Mouse (Mus musculus) CH12.LX (cell line): Measurements from ENCODE around the gene Itpk1. TPM values are rescaled to one million over a fixed set of nuclear protein-coding genes. Genes with fewer than 3 reads are reported as not detected.

Source experiments
- DNase-seq: peaks from one replicate; pipeline ENCODE4 v3.0.0-alpha.2; 2013; ENCODE audit errors: extremely low read depth
- H3K27ac ChIP-seq: 2 replicates; pipeline ENCODE4 v1.5.1; 2012; ENCODE audit warnings: low read depth, mild to moderate bottlenecking, control low read depth, moderate library complexity; ENCODE audit not compliant: insufficient read depth
- H3K27me3 ChIP-seq: replicated peaks from 2 replicates; pipeline ENCODE3; 2012; ENCODE audit warnings: inconsistent platforms
- H3K36me3 ChIP-seq, 2 experiments: replicated peaks in 1 of 2; 2 replicates each; pipeline versions ENCODE3 to v1.6.1; 2012; ENCODE audit warnings: inconsistent platforms in 1 of 2, low read length in 1 of 2, mild to moderate bottlenecking in 1 of 2, mixed read lengths in 1 of 2, moderate library complexity in 1 of 2; ENCODE audit not compliant: control insufficient read depth in 1 of 2, insufficient read depth in 1 of 2
- H3K4me1 ChIP-seq, 2 experiments: 2 replicates each; pipeline ENCODE4 v1.6.1; 2012; ENCODE audit warnings: inconsistent platforms in 1 of 2, moderate library complexity in 1 of 2; ENCODE audit not compliant: insufficient read depth in 2 of 2, control insufficient read depth in 1 of 2
- H3K4me2 ChIP-seq: 2 replicates; pipeline ENCODE4 v1.6.1; 2012; ENCODE audit warnings: low read depth, mild to moderate bottlenecking, control low read depth; ENCODE audit not compliant: poor library complexity, insufficient read depth, severe bottlenecking
- H3K4me3 ChIP-seq, 3 experiments: fragments of 150-350 bp in 1 of 3; sonication (generic) in 1 of 3; replicated peaks in 1 of 3; 2 replicates each; pipeline versions ENCODE3 to v1.5.1; 2011 to 2012; ENCODE audit warnings: low read depth in 2 of 3, low read length in 2 of 3, mild to moderate bottlenecking in 2 of 3, moderate library complexity in 2 of 3, control low read depth in 1 of 3, improper control_type of control experiment in 1 of 3, inconsistent platforms in 1 of 3, mixed read lengths in 1 of 3; ENCODE audit not compliant: poor library complexity in 1 of 3
- H3K79me2 ChIP-seq: replicated peaks from 2 replicates; pipeline ENCODE4 v1.6.1; 2012; ENCODE audit warnings: mild to moderate bottlenecking, moderate library complexity; ENCODE audit not compliant: control insufficient read depth, poor library complexity, insufficient read depth, severe bottlenecking; ENCODE audit errors: extremely low read depth
- H3K9ac ChIP-seq: 2 replicates; pipeline ENCODE4 v1.6.1; 2012; ENCODE audit warnings: low read depth, mild to moderate bottlenecking, control low read depth, moderate library complexity; ENCODE audit not compliant: insufficient read depth
- H3K9me3 ChIP-seq: replicated peaks from 2 replicates; pipeline ENCODE3; 2012; ENCODE audit warnings: low read length, inconsistent platforms, mixed read lengths
- BHLHE40 ChIP-seq: IDR thresholded peaks from 2 replicates; pipeline ENCODE4 v1.6.1; 2011; ENCODE audit warnings: mild to moderate bottlenecking, low read depth, low read length, improper control_type of control experiment
- CHD1 ChIP-seq: IDR thresholded peaks from 2 replicates; pipeline ENCODE4 v1.6.1; 2012; ENCODE audit warnings: low read depth, low read length, improper control_type of control experiment, inconsistent platforms
- CHD2 ChIP-seq: IDR thresholded peaks from 2 replicates; pipeline ENCODE4 v1.6.1; 2011; ENCODE audit warnings: low read length, improper control_type of control experiment
- CTCF ChIP-seq, 2 experiments: IDR thresholded peaks in 1 of 2; conservative IDR thresholded peaks in 1 of 2; 2 replicates each; pipeline ENCODE4 v1.5.1; 2011 to 2012; ENCODE audit warnings: low read depth in 2 of 2, low read length in 2 of 2, improper control_type of control experiment in 1 of 2, inconsistent platforms in 1 of 2, mild to moderate bottlenecking in 1 of 2, moderate library complexity in 1 of 2
- E2F4 ChIP-seq: IDR thresholded peaks from 2 replicates; pipeline ENCODE4 v1.6.1; 2011; ENCODE audit warnings: low read depth, low read length, improper control_type of control experiment; ENCODE audit not compliant: insufficient replicate concordance
- ETS1 ChIP-seq: conservative IDR thresholded peaks from 2 replicates; pipeline ENCODE4 v1.6.1; 2012; ENCODE audit warnings: low read depth, mild to moderate bottlenecking, inconsistent platforms, low read length, improper control_type of control experiment, moderate library complexity
- GABPA ChIP-seq: IDR thresholded peaks from 2 replicates; pipeline ENCODE4 v1.6.1; 2012; ENCODE audit warnings: low read depth, low read length, improper control_type of control experiment, inconsistent platforms; ENCODE audit not compliant: insufficient replicate concordance
- HCFC1 ChIP-seq: IDR thresholded peaks from 2 replicates; pipeline ENCODE4 v1.6.1; 2012; ENCODE audit warnings: low read depth, mild to moderate bottlenecking, inconsistent platforms, low read length, improper control_type of control experiment
- IRF4 ChIP-seq: IDR thresholded peaks from 2 replicates; pipeline ENCODE4 v1.6.1; 2014; ENCODE audit warnings: low read depth, mild to moderate bottlenecking, inconsistent platforms, low read length, improper control_type of control experiment
- JUN ChIP-seq: IDR thresholded peaks from 2 replicates; pipeline ENCODE4 v1.6.1; 2011; ENCODE audit warnings: low read depth, mild to moderate bottlenecking, low read length, improper control_type of control experiment, moderate library complexity; ENCODE audit not compliant: insufficient read depth
- JUND ChIP-seq: conservative IDR thresholded peaks from 2 replicates; pipeline ENCODE4 v1.6.1; 2011; ENCODE audit warnings: low read depth, low read length, improper control_type of control experiment
- KAT2A ChIP-seq: IDR thresholded peaks from 2 replicates; pipeline ENCODE4 v1.6.1; 2012; ENCODE audit warnings: low read length, improper control_type of control experiment, inconsistent platforms; ENCODE audit not compliant: insufficient replicate concordance
- MAX ChIP-seq: IDR thresholded peaks from 2 replicates; pipeline ENCODE4 v1.6.1; 2011; ENCODE audit warnings: low read length, improper control_type of control experiment
- MAZ ChIP-seq: IDR thresholded peaks from 2 replicates; pipeline ENCODE4 v1.6.1; 2012; ENCODE audit warnings: low read depth, mild to moderate bottlenecking, inconsistent platforms, low read length, improper control_type of control experiment, moderate library complexity
- MYC ChIP-seq: IDR thresholded peaks from 2 replicates; pipeline ENCODE4 v1.6.1; 2011; ENCODE audit warnings: low read depth, mild to moderate bottlenecking, improper control_type of control experiment, low read length
- NELFE ChIP-seq: IDR thresholded peaks from 2 replicates; pipeline ENCODE4 v1.6.1; 2011; ENCODE audit warnings: low read depth, low read length, improper control_type of control experiment
- NRF1 ChIP-seq: IDR thresholded peaks from 2 replicates; pipeline ENCODE4 v1.6.1; 2014; ENCODE audit warnings: low read depth, mild to moderate bottlenecking, inconsistent platforms, low read length, improper control_type of control experiment, moderate library complexity
- PAX5 ChIP-seq: IDR thresholded peaks from 2 replicates; pipeline ENCODE4 v1.6.1; 2012; ENCODE audit warnings: low read length, inconsistent platforms, mixed read lengths
- POLR2AphosphoS2 ChIP-seq: IDR thresholded peaks from 2 replicates; pipeline ENCODE4 v1.6.1; 2011; ENCODE audit warnings: low read depth, low read length, improper control_type of control experiment
- RCOR1 ChIP-seq: conservative IDR thresholded peaks from 2 replicates; pipeline ENCODE4 v1.6.1; 2012; ENCODE audit warnings: low read depth, mild to moderate bottlenecking, inconsistent platforms, low read length, improper control_type of control experiment
- SIN3A ChIP-seq: IDR thresholded peaks from 2 replicates; pipeline ENCODE4 v1.6.1; 2012; ENCODE audit warnings: low read length, improper control_type of control experiment, inconsistent platforms
- SMC3 ChIP-seq: IDR thresholded peaks from 2 replicates; pipeline ENCODE4 v1.6.1; 2011; ENCODE audit warnings: low read depth, low read length, improper control_type of control experiment
- UBTF ChIP-seq: IDR thresholded peaks from 2 replicates; pipeline ENCODE4 v1.6.1; 2012; ENCODE audit warnings: low read depth, mild to moderate bottlenecking, inconsistent platforms, low read length, improper control_type of control experiment, moderate library complexity
- USF2 ChIP-seq: conservative IDR thresholded peaks from 2 replicates; pipeline ENCODE4 v1.6.1; 2011; ENCODE audit warnings: low read depth, low read length, improper control_type of control experiment
- ZKSCAN1 ChIP-seq: IDR thresholded peaks from 2 replicates; pipeline ENCODE4 v1.6.1; 2012; ENCODE audit warnings: low read depth, inconsistent platforms, low read length, improper control_type of control experiment, borderline replicate concordance
- dilution Hi-C: fragments of 300-500 bp; cut with MboI; formaldehyde crosslinking; loops from 2 replicates; pipeline ENCODE4 v1.14.3; 2020; ENCODE audit warnings: low sequenced_read_pairs; ENCODE audit not compliant: extremely low pct_unique_long_range_greater_than_20kb, extremely low pct_ligation_motif_present
- in situ Hi-C: fragments of 300-500 bp; cut with MboI; formaldehyde crosslinking; loops from 3 replicates; pipeline ENCODE4 v1.14.3; 2019; ENCODE audit warnings: low sequenced_read_pairs, low pct_ligation_motif_present, low pct_unique_long_range_greater_than_20kb, mixed read lengths
- polyA plus RNA-seq: library from polyadenylated mRNA; unstranded; fragments of >175 nt; gene quantifications from 2 replicates; pipeline ENCODE4 v1.2.1, GENCODE M21; 2012; ENCODE audit warnings: low read depth; ENCODE audit not compliant: insufficient read length
- total RNA-seq, 2 experiments: library from RNA; depleted of rRNA; stranded (reverse); fragments of 300-350 nt in 1 of 2; fragments of >200 nt in 1 of 2; gene quantifications; 2 replicates each; pipeline ENCODE4 v1.2.3; 2012 to 2014

Itpk1 gene
- total and polyA plus RNA-seq, 3 experiments: 14.0 to 25.1 (median 19.2) TPM

DNA sequence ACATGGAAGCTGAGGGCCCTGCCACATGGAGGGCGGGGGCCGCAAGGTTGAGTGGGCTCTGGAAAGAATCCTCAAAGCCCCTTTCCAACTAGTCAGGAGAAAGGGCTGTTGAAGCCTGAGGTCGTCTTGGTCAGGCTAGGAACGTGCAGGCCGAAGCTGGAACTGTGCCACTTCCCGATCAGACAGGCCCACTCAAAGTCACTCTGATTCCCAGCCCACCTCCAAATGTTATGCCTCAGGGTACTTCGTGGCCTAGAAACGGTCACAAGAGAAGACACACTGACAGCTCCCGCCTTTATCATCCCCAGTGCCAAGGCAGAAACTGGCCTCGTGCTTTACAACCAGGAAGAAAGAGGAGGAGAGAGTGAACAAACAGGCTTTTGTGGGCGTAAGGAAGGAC lies 122.3 kb downstream of the Itpk1 start:
- H3K27ac ChIP-seq: no peak overlapping the region
- H3K4me2 ChIP-seq: no peak overlapping the region
- H3K79me2 ChIP-seq: no peaks in the 10 kb centered on the region
- no peak overlapping the region for H3K4me3 ChIP-seq
- H3K36me3 ChIP-seq: peaks cover 51 to 97% of the 10 kb centered on the region in 2 experiments
- dilution Hi-C loops: no loop called here
- in situ Hi-C loops: no loop called here
- TF ChIP-seq JUND: no peak
- TF ChIP-seq, all 38 proteins: peak for 0
- H3K27me3 ChIP-seq: no peaks in the 10 kb centered on the region
- no peak for DNase-seq
- peaks cover 7 to 57% of the 10 kb centered on the region in 2 experiments for H3K4me1 ChIP-seq
- no peaks in the 10 kb centered on the region for H3K9me3 ChIP-seq
- H3K9ac ChIP-seq: no peak overlapping the region

- no peaks in the 10 kb centered on the region for H3K79me2 ChIP-seq
- TF ChIP-seq MAX (no peak), HCFC1 (no peak), UBTF (no peak), MAZ (no peak), MYC (no peak), ZKSCAN1 (no peak), NRF1 (no peak), RCOR1 (no peak)
- H3K36me3 ChIP-seq: peaks cover 50 to 97% of the 10 kb centered on the region in 2 experiments
- no peak overlapping the region for H3K4me2 ChIP-seq
- H3K9me3 ChIP-seq: no peaks in the 10 kb centered on the region
- no peak overlapping the region for H3K4me3 ChIP-seq
- no peak overlapping the region for H3K27ac ChIP-seq
- DNase-seq: peak; percentile 50
- no peak overlapping the region for H3K9ac ChIP-seq
- peaks cover 7 to 50% of the 10 kb centered on the region in 2 experiments for H3K4me1 ChIP-seq
- dilution Hi-C loops: no loop called here
- in situ Hi-C loops: no loop called here
- no peaks in the 10 kb centered on the region for H3K27me3 ChIP-seq
Measured at GRCm38 (mm10) chr12:102581579-102582196, 123.0 kb downstream of the Itpk1 start.

DNA sequence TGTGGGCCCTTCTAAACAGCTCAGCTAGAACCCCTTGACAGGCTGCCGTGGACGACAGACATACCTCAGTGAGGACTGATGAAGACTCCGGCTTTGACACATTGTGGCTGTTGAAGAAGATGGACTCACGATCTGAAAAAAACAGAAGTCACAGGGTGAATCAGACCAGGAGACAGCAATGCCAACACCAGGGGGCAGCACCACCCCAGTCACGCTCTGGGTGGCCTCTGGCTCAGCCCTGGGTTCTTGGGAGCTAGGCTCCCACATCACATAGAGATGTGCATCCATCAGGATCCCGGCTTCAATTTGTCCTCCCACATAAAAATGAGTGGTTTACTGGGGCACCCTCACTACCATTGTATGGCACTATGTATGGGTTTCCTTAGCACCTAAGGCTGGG lies 125.7 kb downstream of the Itpk1 start:
- dilution Hi-C loops (no loop called here), in situ Hi-C loops (loop anchor here (5.0 kb wide), 1 partner anchor 128 kb away; no protein-coding TSS in a partner anchor)
- Histone ChIP-seq H3K4me1 (peaks cover 7 to 41% of the 10 kb centered on the region in 2 experiments), H3K27me3 (no peaks in the 10 kb centered on the region), H3K9ac (no peak overlapping the region), H3K36me3 (peaks cover 37 to 95% of the 10 kb centered on the region in 2 experiments), H3K4me3 (no peak overlapping the region), H3K4me2 (no peak overlapping the region), H3K9me3 (no peaks in the 10 kb centered on the region), H3K79me2 (no peaks in the 10 kb centered on the region), H3K27ac (no peak overlapping the region)
- peak; percentile 69 for DNase-seq
- no peak for TF ChIP-seq MYC
- no peak for TF ChIP-seq SIN3A
- TF ChIP-seq KAT2A: no peak
- TF ChIP-seq CHD1: no peak
- no peak for TF ChIP-seq JUND
- no peak for TF ChIP-seq BHLHE40
- no peak for TF ChIP-seq E2F4
- TF ChIP-seq USF2: no peak
- no peak for TF ChIP-seq MAX
- no peak for TF ChIP-seq RCOR1
- TF ChIP-seq GABPA: no peak
- peak; percentile 40; the same call in 1 of the 2 replicates for TF ChIP-seq IRF4
- TF ChIP-seq POLR2AphosphoS2: no peak
- TF ChIP-seq HCFC1: no peak
- TF ChIP-seq CTCF (conservative IDR thresholded peaks at IDR 0.05 in 1 of 2, IDR thresholded peaks at IDR 0.05 in 1 of 2; ENCODE audit: low read depth in 2 of 2, low read length in 2 of 2): peak; percentile 51 to 90
- peak; percentile 97 for TF ChIP-seq SMC3
- TF ChIP-seq ETS1: no peak
- no peak for TF ChIP-seq PAX5
- no peak for TF ChIP-seq NELFE
- no peak for TF ChIP-seq JUN
- TF ChIP-seq CHD2: no peak
- no peak for TF ChIP-seq ZKSCAN1
- no peak for TF ChIP-seq UBTF
